Mouse (Mus musculus): ENCODE measurements around the gene Insm1.

- TF ChIP-seq CTCF (IDR thresholded peaks at IDR 0.05; ENCODE audit: borderline replicate concordance, insufficient read depth, low read length) (no peak), POLR2A (IDR thresholded peaks at IDR 0.05; ENCODE audit: low read depth, low read length) (no peak)
These were observed 3.5 kb upstream of the Insm1 start for GRCm38 (mm10) chr2:146218161-146218691.
